Mouse (Mus musculus): ENCODE data around the gene Gm12185.
A peak's percentile ranks its signal among the peaks of the same experiment; 100 is the strongest.
"Not testable (repeated sequence)": the region's sequence is repeated elsewhere in the genome, so short reads cannot be mapped to it uniquely, and the experiment has no call there.

Gm12185 gene

GRCm38 (mm10) chr11:48918380-48918779 is 73.6 kb downstream of the Gm12185 start:
- DNase-seq (ENCODE audit: low spot score in 2 of 2): no peak

GRCm38 (mm10) chr11:48913611-48914010 is 78.4 kb downstream of the Gm12185 start:
- DNase-seq (ENCODE audit: low spot score in 2 of 2): no peak

- DNase-seq (ENCODE audit: low spot score in 2 of 2): no peak
These were observed 83.6 kb downstream of the Gm12185 start for GRCm38 (mm10) chr11:48908459-48908858.

- DNase-seq (ENCODE audit: low spot score in 2 of 2): no peak
These were observed 90.0 kb downstream of the Gm12185 start, which contains the start of gene Gm5431 for GRCm38 (mm10) chr11:48902021-48902420. TSS of gene Gm5431 (minus strand) at chr11:48902214.

- not testable (repeated sequence) for DNase-seq (ENCODE audit: low spot score in 2 of 2)
These were observed 90.5 kb downstream of the Gm12185 start for GRCm38 (mm10) chr11:48901567-48901930.

- DNase-seq (ENCODE audit: low spot score in 2 of 2): not testable (repeated sequence)
These were observed 91.1 kb downstream of the Gm12185 start for GRCm38 (mm10) chr11:48900654-48901566.

- no peak for DNase-seq (ENCODE audit: low spot score in 2 of 2)
These were observed 93.1 kb downstream of the Gm12185 start for GRCm38 (mm10) chr11:48898812-48899431.

- no peak for DNase-seq (ENCODE audit: low spot score in 2 of 2)
These were observed 115.3 kb downstream of the Gm12185 start for GRCm38 (mm10) chr11:48876680-48877079.

GRCm38 (mm10) chr11:48875343-48875837 is 116.6 kb downstream of the Gm12185 start:
- DNase-seq (ENCODE audit: low spot score in 2 of 2): not testable (repeated sequence)

GRCm38 (mm10) chr11:48874465-48874864 is 117.6 kb downstream of the Gm12185 start:
- peak; percentile 58 to 74 for DNase-seq (ENCODE audit: low spot score in 2 of 2)

- no peak for DNase-seq (ENCODE audit: low spot score in 2 of 2)
These were observed 118.3 kb downstream of the Gm12185 start for GRCm38 (mm10) chr11:48873591-48874290.

- DNase-seq (ENCODE audit: low spot score in 2 of 2): no peak
These were observed 119.2 kb downstream of the Gm12185 start for GRCm38 (mm10) chr11:48872695-48873300.

- peak; percentile 53 to 55 for DNase-seq (ENCODE audit: low spot score in 2 of 2)
These were observed 120.0 kb downstream of the Gm12185 start for GRCm38 (mm10) chr11:48871817-48872541.

GRCm38 (mm10) chr11:48871201-48871772 is 120.7 kb downstream of the Gm12185 start, which contains the start of gene Irgm1:
TSS of gene Irgm1 (minus strand) at chr11:48871683.
- peak in 1 of 2 experiments; percentile 54 for DNase-seq (ENCODE audit: low spot score in 2 of 2)

GRCm38 (mm10) chr11:48870781-48871180 is 121.2 kb downstream of the Gm12185 start:
- DNase-seq (ENCODE audit: low spot score in 2 of 2): no peak

- DNase-seq (ENCODE audit: low spot score in 2 of 2): no peak
These were observed 122.5 kb downstream of the Gm12185 start for GRCm38 (mm10) chr11:48869380-48870110.

- DNase-seq (ENCODE audit: low spot score in 2 of 2): no peak
These were observed 125.5 kb downstream of the Gm12185 start for GRCm38 (mm10) chr11:48866481-48866880.

- DNase-seq (ENCODE audit: low spot score in 2 of 2): no peak
These were observed 128.2 kb downstream of the Gm12185 start for GRCm38 (mm10) chr11:48863808-48864207.

- no peak for DNase-seq (ENCODE audit: low spot score in 2 of 2)
These were observed 129.2 kb downstream of the Gm12185 start for GRCm38 (mm10) chr11:48862784-48863319.

Data from right cerebral cortex, postnatal 10 days (tissue).